Mouse (Mus musculus): ENCODE data around the gene Gse1. TPM values are rescaled to one million over a fixed set of nuclear protein-coding genes. Genes with fewer than 3 reads are reported as not detected.

Gse1 gene
- total and polyA plus RNA-seq, 3 experiments, result 23.6 to 128 (median 66.9) TPM

DNA sequence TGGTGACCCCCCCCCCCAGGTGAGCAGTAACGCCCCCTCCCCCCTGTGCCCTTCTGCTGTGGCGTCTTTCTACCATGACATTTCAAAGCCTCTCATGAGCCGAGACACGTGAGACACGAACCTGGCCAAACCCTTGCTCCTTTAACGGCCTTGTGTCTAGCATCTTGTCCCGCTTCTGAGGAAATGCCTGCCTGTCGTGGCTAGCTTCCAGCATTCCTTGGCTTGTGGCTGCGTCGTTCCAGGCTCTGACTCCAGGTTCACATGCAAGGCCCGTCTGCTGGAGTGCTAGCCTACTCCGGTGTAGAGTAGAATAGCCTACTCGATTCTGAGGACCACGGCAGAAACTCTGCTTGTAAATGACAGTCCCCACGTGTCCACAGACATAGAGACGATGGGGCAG, 150.1 kb downstream of the Gse1 start (continued):
- TF ChIP-seq MAFK (IDR thresholded peaks at IDR 0.05; ENCODE audit: borderline replicate concordance, low read depth, low read length) (no peak), EP300 (IDR thresholded peaks at IDR 0.05; ENCODE audit: low read depth in 1 of 2, low read length in 2 of 2) (no peak), ELF1 (IDR thresholded peaks at IDR 0.05; ENCODE audit: low read depth, low read length) (no peak), SMC3 (IDR thresholded peaks at IDR 0.05; ENCODE audit: low read depth, low read length) (0 out of 2 replicates have a peak, but pooled peaks have one; percentile 3), MAZ (IDR thresholded peaks at IDR 0.05; ENCODE audit: low read depth, low read length) (no peak), BHLHE40 (IDR thresholded peaks at IDR 0.05; ENCODE audit: borderline replicate concordance, low read depth, low read length) (peak; percentile 25; the same call in 1 of the 2 replicates), MEF2A (IDR thresholded peaks at IDR 0.05; ENCODE audit: extremely low read depth, insufficient replicate concordance, low read depth, low read length, poor library complexity, severe bottlenecking) (no peak)

DNA sequence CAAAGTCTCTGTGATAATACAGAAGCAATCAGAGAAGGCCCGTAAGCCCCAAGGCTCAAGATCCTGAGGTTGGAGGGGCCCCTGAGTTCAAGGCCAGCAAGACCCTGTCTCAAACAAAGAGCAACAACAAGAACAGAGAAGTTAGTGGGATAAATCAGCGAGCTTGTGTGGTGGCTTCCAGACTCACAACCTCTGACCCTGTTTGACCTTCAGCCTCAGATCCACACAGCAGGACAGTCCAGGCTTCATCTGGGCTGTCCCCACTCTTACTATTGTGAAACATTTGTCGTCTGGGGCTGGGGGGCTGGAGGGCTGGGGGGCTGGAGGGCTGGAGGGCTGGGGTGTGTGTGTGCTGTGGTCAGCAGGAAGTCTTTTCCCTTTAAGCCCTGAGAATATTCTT, 150.8 kb downstream of the Gse1 start:
- no peak overlapping the region for H3K4me3 ChIP-seq (ENCODE audit: control insufficient read depth in 1 of 2, insufficient read depth in 1 of 2, low read depth in 2 of 2, low read length in 2 of 2)
- no peaks in the 10 kb centered on the region for H3K9me3 ChIP-seq (replicated peaks; ENCODE audit: insufficient read depth, low read length)
- H3K27me3 ChIP-seq (ENCODE audit: control insufficient read depth in 1 of 2, insufficient read depth in 2 of 2, low read length in 2 of 2), result no peaks in the 10 kb centered on the region
- TF ChIP-seq GABPA (IDR thresholded peaks at IDR 0.05; ENCODE audit: low read depth, low read length) (no peak), POLR2AphosphoS2 (IDR thresholded peaks at IDR 0.05; ENCODE audit: low read length) (no peak), ZMIZ1 (IDR thresholded peaks at IDR 0.05; ENCODE audit: low read depth, low read length) (no peak), MEF2A (IDR thresholded peaks at IDR 0.05; ENCODE audit: extremely low read depth, insufficient replicate concordance, low read depth, low read length, poor library complexity, severe bottlenecking) (no peak), ZNF384 (IDR thresholded peaks at IDR 0.05; ENCODE audit: low read depth, low read length) (no peak), POLR2A (IDR thresholded peaks at IDR 0.05; ENCODE audit: control insufficient read depth in 1 of 2, insufficient read depth in 1 of 2, low read depth in 1 of 2, low read length in 2 of 2, poor library complexity in 1 of 2) (no peak), ELF1 (IDR thresholded peaks at IDR 0.05; ENCODE audit: low read depth, low read length) (no peak), JUND (IDR thresholded peaks at IDR 0.05; ENCODE audit: low read depth, low read length) (no peak), MYB (IDR thresholded peaks at IDR 0.05; ENCODE audit: low read depth, low read length) (no peak), EP300 (IDR thresholded peaks at IDR 0.05; ENCODE audit: low read depth in 1 of 2, low read length in 2 of 2) (no peak), NELFE (IDR thresholded peaks at IDR 0.05; ENCODE audit: low read depth, low read length) (no peak), TCF12 (IDR thresholded peaks at IDR 0.05; ENCODE audit: low read depth, low read length) (no peak), USF1 (IDR thresholded peaks at IDR 0.05; ENCODE audit: low read depth, low read length) (no peak), GATA1 (IDR thresholded peaks at IDR 0.05; ENCODE audit: low read depth, low read length) (no peak), BHLHE40 (IDR thresholded peaks at IDR 0.05; ENCODE audit: borderline replicate concordance, low read depth, low read length) (no peak)
- H3K36me3 ChIP-seq (ENCODE audit: control insufficient read depth in 1 of 2, insufficient read depth in 2 of 2, low read length in 2 of 2), result peaks cover 0 to 46% of the 10 kb centered on the region in 2 experiments; a peak in 2 of 4 replicates
- peaks cover 40 to 68% of the 10 kb centered on the region in 2 experiments for H3K4me1 ChIP-seq (ENCODE audit: control insufficient read depth in 1 of 2, insufficient read depth in 2 of 2, low read length in 2 of 2)
- peak overlapping the region; percentile 83 for H3K9ac ChIP-seq (ENCODE audit: control insufficient read depth, low read depth, low read length, poor library complexity, severe bottlenecking)
- H3K79me2 ChIP-seq (ENCODE audit: control insufficient read depth, insufficient read depth, low read length, poor library complexity), result peaks cover 22% of the 10 kb centered on the region
- peak overlapping the region; percentile 97 for H3K27ac ChIP-seq (ENCODE audit: control insufficient read depth, low read depth, low read length)
- DNase-seq (ENCODE audit: low read depth, low spot score), result no peak

Measured in MEL (cell line).